Mouse (Mus musculus): ENCODE measurements around the gene Setdb1.

- TF ChIP-seq CTCF (IDR thresholded peaks at IDR 0.05; ENCODE audit: insufficient read depth, low read depth, low read length) (no peak), POLR2A (IDR thresholded peaks at IDR 0.05; ENCODE audit: insufficient read depth, low read depth, low read length) (no peak)
Observed at GRCm38 (mm10) chr3:95277149-95277551, 79.9 kb downstream of the Setdb1 start.

Measured in olfactory bulb, adult 2 months (tissue).